Mouse (Mus musculus) MEL (cell line): Measurements from ENCODE around the gene Dsn1. TPM values are rescaled to one million over a fixed set of nuclear protein-coding genes. Genes with fewer than 3 reads are reported as not detected.
A peak's percentile ranks its signal among the peaks of the same experiment; 100 is the strongest.

Experiments
- DNase-seq: peaks from one replicate; pipeline ENCODE4 v3.0.0; 2011; ENCODE audit warnings: low read depth, low spot score
- H3K27ac ChIP-seq: 2 replicates; pipeline ENCODE4 v1.5.1; 2012; ENCODE audit warnings: low read depth, mild to moderate bottlenecking, control low read depth, low read length, moderate library complexity; ENCODE audit not compliant: control insufficient read depth
- H3K27me3 ChIP-seq, 2 experiments: fragments of 150-350 bp in 1 of 2; sonication (generic) in 1 of 2; 2 replicates each; pipeline ENCODE4 v1.6.1; 2012; ENCODE audit warnings: low read length in 2 of 2, mild to moderate bottlenecking in 2 of 2, improper control_type of control experiment in 1 of 2, moderate library complexity in 1 of 2; ENCODE audit not compliant: insufficient read depth in 2 of 2, control insufficient read depth in 1 of 2
- H3K36me3 ChIP-seq, 2 experiments: 2 replicates each; pipeline ENCODE4 v1.6.1; 2012 to 2014; ENCODE audit warnings: low read length in 2 of 2, improper control_type of control experiment in 1 of 2, inconsistent platforms in 1 of 2, mild to moderate bottlenecking in 1 of 2; ENCODE audit not compliant: insufficient read depth in 2 of 2, control insufficient read depth in 1 of 2
- H3K4me1 ChIP-seq, 2 experiments: fragments of 150-350 bp in 1 of 2; sonication (generic) in 1 of 2; 2 replicates each; pipeline ENCODE4 v1.6.1; 2012; ENCODE audit warnings: low read length in 2 of 2, improper control_type of control experiment in 1 of 2, mild to moderate bottlenecking in 1 of 2; ENCODE audit not compliant: insufficient read depth in 2 of 2, control insufficient read depth in 1 of 2
- H3K4me3 ChIP-seq, 2 experiments: fragments of 150-350 bp in 1 of 2; sonication (generic) in 1 of 2; 2 replicates each; pipeline ENCODE4 v1.5.1; 2012; ENCODE audit warnings: low read depth in 2 of 2, low read length in 2 of 2, mild to moderate bottlenecking in 2 of 2, moderate library complexity in 2 of 2, control low read depth in 1 of 2, improper control_type of control experiment in 1 of 2; ENCODE audit not compliant: control insufficient read depth in 1 of 2, insufficient read depth in 1 of 2
- H3K79me2 ChIP-seq: 2 replicates; pipeline ENCODE4 v1.6.1; 2012; ENCODE audit warnings: mild to moderate bottlenecking, low read length, moderate library complexity; ENCODE audit not compliant: control insufficient read depth, poor library complexity, insufficient read depth
- H3K9ac ChIP-seq: 2 replicates; pipeline ENCODE4 v1.6.1; 2012; ENCODE audit warnings: low read depth, mild to moderate bottlenecking, control low read depth, low read length, moderate library complexity; ENCODE audit not compliant: control insufficient read depth, poor library complexity, severe bottlenecking
- H3K9me3 ChIP-seq: fragments of 150-350 bp; sonication (generic); replicated peaks from 2 replicates; pipeline ENCODE4 v1.6.1; 2012; ENCODE audit warnings: mild to moderate bottlenecking, low read length, improper control_type of control experiment, moderate library complexity; ENCODE audit not compliant: insufficient read depth
- BHLHE40 ChIP-seq: IDR thresholded peaks from 2 replicates; pipeline ENCODE4 v1.6.1; 2012; ENCODE audit warnings: low read depth, mild to moderate bottlenecking, inconsistent platforms, low read length, improper control_type of control experiment, borderline replicate concordance
- EP300 ChIP-seq, 2 experiments: IDR thresholded peaks; 2 replicates each; pipeline ENCODE4 v1.6.1; 2011; ENCODE audit warnings: improper control_type of control experiment in 2 of 2, low read length in 2 of 2, low read depth in 1 of 2, mild to moderate bottlenecking in 1 of 2
- GATA1 ChIP-seq: IDR thresholded peaks from 2 replicates; pipeline ENCODE4 v1.6.1; 2011; ENCODE audit warnings: low read depth, low read length, improper control_type of control experiment
- HCFC1 ChIP-seq: IDR thresholded peaks from 2 replicates; pipeline ENCODE4 v1.6.1; 2012; ENCODE audit warnings: low read depth, mild to moderate bottlenecking, inconsistent platforms, low read length, improper control_type of control experiment, moderate library complexity
- KAT2A ChIP-seq: conservative IDR thresholded peaks from 2 replicates; pipeline ENCODE4 v1.6.1; 2012; ENCODE audit warnings: low read depth, low read length, improper control_type of control experiment, inconsistent platforms
- MAFK ChIP-seq: IDR thresholded peaks from 2 replicates; pipeline ENCODE4 v1.6.1; 2011; ENCODE audit warnings: low read depth, mild to moderate bottlenecking, low read length, improper control_type of control experiment, borderline replicate concordance
- MXI1 ChIP-seq: IDR thresholded peaks from 2 replicates; pipeline ENCODE4 v1.6.1; 2011; ENCODE audit warnings: mild to moderate bottlenecking, low read depth, low read length, improper control_type of control experiment
- MYB ChIP-seq: IDR thresholded peaks from 2 replicates; pipeline ENCODE4 v1.6.1; 2011; ENCODE audit warnings: mild to moderate bottlenecking, low read depth, low read length, improper control_type of control experiment
- MYC ChIP-seq: IDR thresholded peaks from 2 replicates; pipeline ENCODE4 v1.6.1; 2011; ENCODE audit warnings: low read depth, mild to moderate bottlenecking, low read length, improper control_type of control experiment, moderate library complexity
- NELFE ChIP-seq: IDR thresholded peaks from 2 replicates; pipeline ENCODE4 v1.6.1; 2011; ENCODE audit warnings: low read depth, low read length, improper control_type of control experiment
- POLR2AphosphoS5 ChIP-seq: IDR thresholded peaks from 2 replicates; pipeline ENCODE4 v1.6.1; 2012; ENCODE audit warnings: low read depth, borderline replicate concordance, mild to moderate bottlenecking, inconsistent platforms, low read length, moderate library complexity, mixed read lengths
- TCF12 ChIP-seq: IDR thresholded peaks from 2 replicates; pipeline ENCODE4 v1.6.1; 2014; ENCODE audit warnings: low read depth, mild to moderate bottlenecking, inconsistent platforms, low read length, improper control_type of control experiment, moderate library complexity
- USF2 ChIP-seq, 2 experiments: IDR thresholded peaks; 2 replicates each; pipeline ENCODE4 v1.6.1; 2011 to 2012; ENCODE audit warnings: improper control_type of control experiment in 2 of 2, low read length in 2 of 2, borderline replicate concordance in 1 of 2, inconsistent platforms in 1 of 2, low read depth in 1 of 2, mild to moderate bottlenecking in 1 of 2; ENCODE audit not compliant: insufficient read depth in 1 of 2
- polyA plus RNA-seq, 2 experiments: library from polyadenylated mRNA; stranded (reverse) in 1 of 2; unstranded in 1 of 2; fragments of >175 nt in 1 of 2; fragments of >200 nt in 1 of 2; gene quantifications; 2 replicates each; pipeline versions ENCODE4 v1.2.1 to v1.2.4; 2012; ENCODE audit warnings: low replicate concordance in 2 of 2, low read depth in 1 of 2; ENCODE audit not compliant: insufficient read length in 2 of 2, insufficient read depth in 1 of 2, missing spikeins in 1 of 2
- total RNA-seq: library from RNA; depleted of rRNA; stranded (reverse); fragments of 300-350 nt; gene quantifications from 2 replicates; pipeline ENCODE4 v1.2.3, GENCODE M21; 2012

The Dsn1 gene
- total and polyA plus RNA-seq, 3 experiments: 29.3 to 33.2 TPM; not detected in 1

DNA sequence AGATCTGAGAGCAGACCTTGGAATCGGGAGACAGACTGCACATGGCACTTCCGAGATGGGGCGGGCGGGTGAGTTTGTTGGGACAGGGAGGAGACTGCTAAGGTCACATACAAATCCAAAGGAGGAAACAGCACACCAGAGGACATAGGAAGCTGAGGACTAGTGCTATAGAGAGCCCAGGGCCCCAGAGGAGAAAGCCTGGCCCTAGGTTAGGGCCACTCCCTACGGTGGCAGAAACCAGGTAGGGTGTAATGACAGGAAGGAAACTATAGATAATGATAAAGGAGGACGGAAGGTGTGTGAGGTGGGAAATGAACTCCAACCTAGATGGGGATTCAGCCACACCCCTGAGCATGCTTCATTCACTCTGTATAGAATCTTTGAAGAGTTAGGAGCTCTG lies 5.4 kb upstream of the Dsn1 start:
- TF ChIP-seq HCFC1 (no peak), NELFE (no peak), MXI1 (no peak), MYB (no peak), POLR2AphosphoS5 (no peak), MAFK (no peak), BHLHE40 (no peak), MYC (no peak)
- H3K4me1 ChIP-seq: peaks cover 3 to 11% of the 10 kb centered on the region in 2 experiments; a peak in 3 of 4 replicates

DNA sequence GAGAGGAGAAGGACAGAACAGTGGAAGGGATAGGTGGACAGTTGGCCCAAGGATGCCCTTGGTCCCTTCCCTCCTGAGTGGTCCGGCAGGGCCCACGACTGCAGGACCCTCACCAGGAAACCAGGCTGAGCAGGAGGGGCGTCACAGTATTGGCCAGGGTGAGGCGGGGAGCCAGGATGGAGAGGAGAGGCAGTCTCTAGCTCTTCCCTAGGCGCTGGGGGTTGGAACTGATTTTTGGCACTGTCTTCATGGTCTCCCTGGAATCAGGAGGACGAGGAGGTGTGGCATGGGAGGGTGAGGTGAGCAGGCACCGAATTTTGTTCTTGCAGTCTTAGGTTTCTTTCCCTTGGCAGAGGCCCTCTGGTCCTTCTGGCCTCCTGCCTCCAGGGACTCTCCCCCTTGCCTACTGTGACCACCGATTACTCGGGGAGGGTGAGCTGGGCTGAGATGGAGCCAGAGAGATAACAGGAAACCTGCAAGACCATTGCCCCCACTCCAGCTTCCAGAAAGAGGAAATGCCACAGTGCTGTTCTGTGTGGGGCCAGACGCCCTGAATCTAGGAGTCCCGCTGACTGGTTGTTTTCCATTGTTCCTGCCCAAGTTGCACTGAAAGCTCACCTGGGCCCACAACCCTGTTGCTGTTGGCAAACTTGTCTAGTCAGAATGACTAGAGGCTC lies 3.8 kb upstream of the Dsn1 start:
- no peak overlapping the region for H3K4me3 ChIP-seq
- H3K9ac ChIP-seq: no peak overlapping the region

More for the DNA sequence above, 5.4 kb upstream of the Dsn1 start:
- peaks cover 0 to 2% of the 10 kb centered on the region in 2 experiments; a peak in 1 of 4 replicates for H3K36me3 ChIP-seq
- DNase-seq: no peak
- no peaks in the 10 kb centered on the region for H3K27me3 ChIP-seq
- no peak overlapping the region for H3K27ac ChIP-seq
- H3K79me2 ChIP-seq: no peaks in the 10 kb centered on the region; the same call in 1 of the 2 replicates
- H3K9ac ChIP-seq: no peak overlapping the region
- no peaks in the 10 kb centered on the region for H3K9me3 ChIP-seq
- no peak overlapping the region for H3K4me3 ChIP-seq

DNA sequence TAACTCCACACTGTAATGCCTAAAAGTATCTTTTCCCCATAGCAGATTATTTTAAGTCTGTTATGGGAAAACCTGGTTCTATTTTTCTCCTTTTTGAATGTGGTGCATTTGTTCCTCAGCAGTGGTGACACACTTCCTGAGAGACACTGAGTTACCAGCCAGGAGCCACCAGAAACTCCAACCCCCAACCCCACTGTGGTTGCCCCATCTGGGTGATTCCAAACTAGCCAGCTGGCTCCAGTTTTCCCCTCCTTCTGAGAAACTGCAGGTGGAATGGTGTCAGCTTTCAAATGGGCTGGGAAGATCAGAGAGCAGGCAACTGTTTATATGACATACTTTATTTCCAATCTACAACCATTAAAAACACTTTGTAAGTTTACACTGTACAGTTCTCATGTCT lies 3.2 kb upstream of the Dsn1 start:
- no peak for TF ChIP-seq TCF12
- Histone ChIP-seq H3K36me3 (peaks cover 0 to 2% of the 10 kb centered on the region in 2 experiments; a peak in 1 of 4 replicates), H3K4me1 (peaks cover 3 to 12% of the 10 kb centered on the region in 2 experiments; a peak in 3 of 4 replicates), H3K27me3 (no peaks in the 10 kb centered on the region), H3K9ac (no peak overlapping the region), H3K79me2 (peaks cover 8% of the 10 kb centered on the region), H3K27ac (no peak overlapping the region), H3K4me3 (no peak overlapping the region), H3K9me3 (no peaks in the 10 kb centered on the region)
- DNase-seq: no peak

More for the DNA sequence above, 3.8 kb upstream of the Dsn1 start:
- Histone ChIP-seq H3K27me3 (no peaks in the 10 kb centered on the region), H3K27ac (no peak overlapping the region), H3K36me3 (peaks cover 0 to 2% of the 10 kb centered on the region in 2 experiments; a peak in 1 of 4 replicates), H3K79me2 (peaks cover 8% of the 10 kb centered on the region), H3K4me1 (peaks cover 3 to 12% of the 10 kb centered on the region in 2 experiments; a peak in 3 of 4 replicates), H3K9me3 (no peaks in the 10 kb centered on the region)
- TF ChIP-seq GATA1: 0 out of 2 replicates have a peak, but pooled peaks have one; percentile 4
- TF ChIP-seq EP300 (IDR thresholded peaks at IDR 0.05; ENCODE audit: low read depth in 1 of 2, low read length in 2 of 2): peak in 1 of 2 experiments; percentile 22; a peak in 1 of 4 replicates
- TF ChIP-seq MYC: no peak
- TF ChIP-seq USF2 (IDR thresholded peaks at IDR 0.05; ENCODE audit: borderline replicate concordance in 1 of 2, insufficient read depth in 1 of 2, low read depth in 1 of 2, low read length in 2 of 2): no peak
- no peak for TF ChIP-seq KAT2A
- peak; percentile 15 for DNase-seq
